Mouse (Mus musculus) kidney, postnatal 36 days (tissue): Measurements from ENCODE around the gene Fhod1.
A peak's percentile ranks its signal among the peaks of the same experiment; 100 is the strongest.

Source experiments
- DNase-seq, 2 experiments: peaks; one replicate each; pipeline ENCODE4 v3.0.0; 2021 to 2022; ENCODE audit warnings: mixed read lengths in 2 of 2

The Fhod1 gene

GRCm38 (mm10) chr8:105347428-105348221 lies at the start of gene Fhod1:
TSS of gene Fhod1 (minus strand) at chr8:105347953.
- DNase-seq: peak; percentile 99

- DNase-seq: no peak
Observed at GRCm38 (mm10) chr8:105393915-105394314, 46.2 kb upstream of the Fhod1 start.

GRCm38 (mm10) chr8:105393089-105393787 lies 45.5 kb upstream of the Fhod1 start:
- no peak for DNase-seq

- DNase-seq: peak in 1 of 2 experiments; percentile 44
Observed at GRCm38 (mm10) chr8:105389096-105389495, 41.3 kb upstream of the Fhod1 start.

GRCm38 (mm10) chr8:105387151-105387550 lies 39.4 kb upstream of the Fhod1 start:
- peak; percentile 68 to 71 for DNase-seq

GRCm38 (mm10) chr8:105384070-105384469 lies 36.3 kb upstream of the Fhod1 start:
- DNase-seq: no peak

- DNase-seq: no peak
Observed at GRCm38 (mm10) chr8:105380308-105380707, 32.6 kb upstream of the Fhod1 start.

- peak; percentile 60 to 85 for DNase-seq
Observed at GRCm38 (mm10) chr8:105378673-105379072, 30.9 kb upstream of the Fhod1 start.

- DNase-seq: peak in 1 of 2 experiments; percentile 48
Observed at GRCm38 (mm10) chr8:105374513-105374966, 26.8 kb upstream of the Fhod1 start.

GRCm38 (mm10) chr8:105373032-105373431 lies 25.3 kb upstream of the Fhod1 start, which contains the start of gene Plekhg4:
TSS of gene Plekhg4 (plus strand) at chr8:105373274.
- DNase-seq: no peak

GRCm38 (mm10) chr8:105372473-105372872 lies 24.7 kb upstream of the Fhod1 start:
- no peak for DNase-seq

- DNase-seq: peak in 1 of 2 experiments; percentile 46
Observed at GRCm38 (mm10) chr8:105367107-105367506, 19.4 kb upstream of the Fhod1 start.

- DNase-seq: peak; percentile 57 to 78
Observed at GRCm38 (mm10) chr8:105361751-105362702, 14.3 kb upstream of the Fhod1 start.

GRCm38 (mm10) chr8:105359646-105360045 lies 11.9 kb upstream of the Fhod1 start:
- DNase-seq: peak in 1 of 2 experiments; percentile 54

- no peak for DNase-seq
Observed at GRCm38 (mm10) chr8:105359208-105359607, 11.5 kb upstream of the Fhod1 start.

- DNase-seq: no peak
Observed at GRCm38 (mm10) chr8:105356681-105357080, 8.9 kb upstream of the Fhod1 start.

GRCm38 (mm10) chr8:105355179-105356024 lies 7.6 kb upstream of the Fhod1 start:
- peak; percentile 74 to 77 for DNase-seq

GRCm38 (mm10) chr8:105354549-105354948 lies 6.8 kb upstream of the Fhod1 start:
- DNase-seq: no peak

GRCm38 (mm10) chr8:105353583-105354135 lies 5.9 kb upstream of the Fhod1 start:
- no peak for DNase-seq

GRCm38 (mm10) chr8:105350186-105350585 lies 2.4 kb upstream of the Fhod1 start:
- DNase-seq: no peak

GRCm38 (mm10) chr8:105349096-105349771 lies 1.5 kb upstream of the Fhod1 start:
- no peak for DNase-seq
